Mouse (Mus musculus) thymus, postnatal 14 days (tissue): ENCODE data around the gene Gm10376.
"Not testable (repeated sequence)": the region's sequence is repeated elsewhere in the genome, so short reads cannot be mapped to it uniquely, and the experiment has no call there.

Experiments
- DNase-seq: peaks from one replicate; pipeline ENCODE4 v3.0.0; 2021

Gene Gm10376

GRCm38 (mm10) chr14:43015528-43015927 lies at the start of gene Gm10376:
TSS of gene Gm10376 (minus strand) at chr14:43015628.
- DNase-seq = not testable (repeated sequence)

GRCm38 (mm10) chr14:43060179-43060578 lies 44.8 kb upstream of the Gm10376 start:
- DNase-seq = not testable (repeated sequence)

- DNase-seq = not testable (repeated sequence)
These were observed 42.6 kb upstream of the Gm10376 start for GRCm38 (mm10) chr14:43058063-43058462.

- not testable (repeated sequence) for DNase-seq
These were observed 21.9 kb downstream of the Gm10376 start, which contains the start of gene Gm8082 for GRCm38 (mm10) chr14:42993524-42993923. TSS of gene Gm8082 (minus strand) at chr14:42993624.
